Mouse (Mus musculus) hematopoietic multipotent progenitor cell, adult 10-12 weeks (in vitro differentiated cells): ENCODE data around the gene Zfp345. TPM values are rescaled to one million over a fixed set of nuclear protein-coding genes. Genes with fewer than 3 reads are reported as not detected.

ENCODE experiments used
- polyA plus RNA-seq: library from polyadenylated mRNA; stranded (reverse); fragments of >175 nt; gene quantifications from 2 replicates; pipeline ENCODE4 v1.2.3, GENCODE M21; 2012; ENCODE audit warnings: low replicate concordance

The Zfp345 gene
- not detected in 2 replicates for polyA plus RNA-seq

GRCm38 (mm10) chr2:150484939-150485778, at the start of gene Zfp345:
Zfp345 (minus strand) TSS chr2:150485091.

GRCm38 (mm10) chr2:150451180-150451919, 33.5 kb downstream of the Zfp345 start, which contains the start of gene Zfp442:
Zfp442 (minus strand) TSS chr2:150451486.

Other genes with a start within 250 kb of the Zfp345 start
- gene Gm21994, start 229.5 kb downstream of the Zfp345 start, polyA plus RNA-seq: 0.28 and 0.33 TPM in 2 replicates
- gene Gm14124, start 227.6 kb downstream of the Zfp345 start, polyA plus RNA-seq: not detected in 2 replicates
- not detected in 2 replicates for gene Gm10130, start 161.4 kb downstream of the Zfp345 start, polyA plus RNA-seq
- not detected in 2 replicates for gene 3300002I08Rik, start 122.3 kb downstream of the Zfp345 start, polyA plus RNA-seq
- gene Zfp442, start 33.6 kb downstream of the Zfp345 start, polyA plus RNA-seq: 0.06 TPM in 1 of 2 replicates, not detected in the other
- gene Cst7, start 85.3 kb upstream of the Zfp345 start, polyA plus RNA-seq: 1.3 and 1.5 TPM in 2 replicates
- 32.5 and 120 TPM in 2 replicates for gene Apmap, start 123.5 kb upstream of the Zfp345 start, polyA plus RNA-seq
- 19.7 and 56.1 TPM in 2 replicates for gene Acss1, start 183.4 kb upstream of the Zfp345 start, polyA plus RNA-seq
- gene Vsx1, start 204.3 kb upstream of the Zfp345 start, polyA plus RNA-seq: 0.09 TPM in 1 of 2 replicates, not detected in the other